Mouse (Mus musculus) cerebellum, adult 2 months (tissue): ENCODE measurements at regions not wholly inside any gene's neighbourhood (a gene's known extent, or its start where the extent isn't known, plus 50 kb on each side); places are given as distances from the start of the nearest gene placed in this dataset.

Experiments
- DNase-seq, 2 experiments: peaks; one replicate each; pipeline ENCODE4 v3.0.0; 2021
- H3K27ac ChIP-seq: fragments of 200-500 bp; 2 replicates; pipeline ENCODE4 v1.5.1; 2012; ENCODE audit warnings: low read length, control low read depth, inconsistent platforms; ENCODE audit not compliant: insufficient read depth
- H3K27me3 ChIP-seq: fragments of 200-500 bp; 2 replicates; pipeline ENCODE4 v1.6.1; 2012; ENCODE audit warnings: inconsistent platforms, mild to moderate bottlenecking, low read length, moderate library complexity; ENCODE audit not compliant: control insufficient read depth, insufficient read depth
- H3K4me1 ChIP-seq: fragments of 200-500 bp; 2 replicates; pipeline ENCODE4 v1.6.1; 2011; ENCODE audit warnings: low read length; ENCODE audit not compliant: control insufficient read depth, insufficient read depth
- H3K4me3 ChIP-seq: fragments of 200-500 bp; replicated peaks from 2 replicates; pipeline ENCODE3; 2011; ENCODE audit warnings: mild to moderate bottlenecking, low read depth, low read length, control low read depth; ENCODE audit not compliant: insufficient read depth
- CTCF ChIP-seq: fragments of 200-500 bp; IDR thresholded peaks from 2 replicates; pipeline ENCODE4 v1.5.1; 2011; ENCODE audit warnings: low read depth, mild to moderate bottlenecking, control low read depth, low read length, moderate library complexity, borderline replicate concordance; ENCODE audit not compliant: insufficient read depth
- POLR2A ChIP-seq: fragments of 200-500 bp; IDR thresholded peaks from 2 replicates; pipeline ENCODE4 v1.6.1; 2011; ENCODE audit warnings: low read length, control low read depth, borderline replicate concordance; ENCODE audit not compliant: insufficient read depth
- WGBS: fragments of 180-500 bp; shearing (Covaris S2); methylation state at CpG from one replicate; pipeline ENCODE4 v1.1.7; 2018; 5-methylcytosine and 5-hydroxymethylcytosine counted together

DNA sequence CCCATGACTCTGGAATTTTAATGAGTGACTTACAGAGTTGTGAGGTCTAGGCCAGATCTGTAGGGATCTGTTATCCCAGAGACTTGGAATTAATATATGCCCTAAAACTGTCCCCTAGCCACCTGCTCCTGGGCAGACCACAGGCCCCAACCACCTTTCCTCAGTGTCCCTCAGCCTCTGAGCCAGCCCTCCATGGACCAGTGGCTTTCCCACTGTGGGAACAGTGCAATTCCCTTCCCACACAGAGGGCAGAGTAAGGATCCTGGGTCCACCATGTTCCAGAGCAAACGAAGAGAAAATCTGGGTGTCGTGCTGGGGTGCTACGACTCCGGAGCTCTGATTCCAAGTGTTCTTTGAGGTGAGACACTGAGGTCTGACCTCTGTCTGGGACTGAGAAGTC lies 174.7 kb downstream of the Thbs2 start:
- TF ChIP-seq POLR2A (no peak), CTCF (no peak)
- Histone ChIP-seq H3K4me1 (no peaks in the 10 kb centered on the region), H3K27me3 (no peaks in the 10 kb centered on the region), H3K4me3 (no peak overlapping the region), H3K27ac (no peak overlapping the region)
- WGBS = 93% methylated on average over 4 of the region's 4 CpGs
- DNase-seq = no peak

- WGBS = 94% methylated on average over 12 of the region's 12 CpGs
- DNase-seq = no peak
- TF ChIP-seq CTCF = no peak
- TF ChIP-seq POLR2A = no peak
These were observed 175.8 kb downstream of the Thbs2 start for GRCm38 (mm10) chr17:14518216-14518615.

GRCm38 (mm10) chr17:14517368-14517767 lies 176.7 kb downstream of the Thbs2 start:
- no peak for DNase-seq
- H3K27ac ChIP-seq = no peak overlapping the region
- no peak overlapping the region for H3K4me3 ChIP-seq
- WGBS = 90% methylated on average over 5 of the region's 5 CpGs
- H3K27me3 ChIP-seq = no peaks in the 10 kb centered on the region
- TF ChIP-seq CTCF = no peak
- no peak for TF ChIP-seq POLR2A
- H3K4me1 ChIP-seq = no peaks in the 10 kb centered on the region

More at GRCm38 (mm10) chr17:14518216-14518615, 175.8 kb downstream of the Thbs2 start:
- H3K27ac ChIP-seq = no peak overlapping the region
- no peaks in the 10 kb centered on the region for H3K4me1 ChIP-seq
- no peaks in the 10 kb centered on the region for H3K27me3 ChIP-seq
- H3K4me3 ChIP-seq = no peak overlapping the region

- Histone ChIP-seq H3K4me1 (no peaks in the 10 kb centered on the region), H3K27ac (no peak overlapping the region), H3K4me3 (no peak overlapping the region), H3K27me3 (no peaks in the 10 kb centered on the region)
- 31% methylated on average over 8 of the region's 8 CpGs for WGBS
- no peak for TF ChIP-seq POLR2A
- TF ChIP-seq CTCF = peak; percentile 61
- peak; percentile 26 to 30 for DNase-seq
These were observed 177.9 kb downstream of the Thbs2 start for GRCm38 (mm10) chr17:14516097-14516496.

DNA sequence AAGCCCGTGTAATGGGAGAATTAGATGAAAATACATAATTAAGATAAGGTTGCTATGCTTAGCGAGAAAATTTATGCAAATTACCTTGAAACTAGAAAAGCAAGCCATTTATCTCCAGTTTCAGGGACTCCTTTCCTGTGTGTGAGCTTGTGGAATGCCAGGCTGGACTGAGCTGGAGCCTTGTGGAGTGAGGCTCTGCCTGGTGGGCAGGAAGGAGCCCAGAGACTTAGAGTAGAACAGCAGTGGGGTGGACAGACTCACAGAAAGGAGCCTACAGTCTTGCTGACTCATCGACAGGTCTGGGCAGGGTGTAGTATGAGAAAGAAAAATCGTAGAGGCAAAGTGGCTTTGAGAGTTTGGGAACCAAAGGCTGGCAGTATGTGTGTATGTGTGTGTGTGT lies 180.6 kb downstream of the Thbs2 start:
- DNase-seq = no peak
- 87% methylated on average over 4 of the region's 4 CpGs for WGBS
- Histone ChIP-seq H3K27me3 (no peaks in the 10 kb centered on the region), H3K4me3 (no peak overlapping the region), H3K4me1 (no peaks in the 10 kb centered on the region), H3K27ac (no peak overlapping the region)
- TF ChIP-seq CTCF (no peak), POLR2A (no peak)

DNA sequence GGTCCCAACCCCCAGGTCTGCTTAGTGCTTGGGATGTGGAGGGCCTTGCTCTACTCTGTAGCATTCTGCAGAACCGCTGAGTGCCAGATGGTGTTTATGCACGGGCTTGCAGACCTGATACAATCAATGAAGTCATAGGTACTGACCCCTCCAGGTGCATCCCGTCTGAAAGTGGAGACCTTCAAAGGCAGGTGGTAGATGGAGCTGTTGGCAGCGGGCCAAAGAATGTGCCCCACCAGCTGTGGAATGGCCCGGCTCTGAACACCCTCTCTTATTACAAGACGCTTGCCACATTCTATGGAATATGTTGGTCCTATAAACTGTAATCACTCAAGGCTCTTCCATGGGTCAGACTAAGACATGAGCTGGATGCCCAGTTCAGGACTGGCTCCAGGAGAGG lies 183.5 kb downstream of the Thbs2 start:
- WGBS = 44% methylated on average over 6 of the region's 6 CpGs
- TF ChIP-seq POLR2A (no peak), CTCF (no peak)
- Histone ChIP-seq H3K27me3 (no peaks in the 10 kb centered on the region), H3K4me3 (no peak overlapping the region), H3K27ac (no peak overlapping the region), H3K4me1 (no peaks in the 10 kb centered on the region)
- DNase-seq = no peak

- Histone ChIP-seq H3K27me3 (no peaks in the 10 kb centered on the region), H3K4me3 (no peak overlapping the region), H3K4me1 (no peaks in the 10 kb centered on the region), H3K27ac (no peak overlapping the region)
- TF ChIP-seq POLR2A (no peak), CTCF (no peak)
- 92% methylated on average over 3 of the region's 3 CpGs for WGBS
- DNase-seq = no peak
These were observed 186.9 kb downstream of the Thbs2 start for GRCm38 (mm10) chr17:14507111-14507510.

- no peak overlapping the region for H3K27ac ChIP-seq
- no peaks in the 10 kb centered on the region for H3K4me1 ChIP-seq
- no peak overlapping the region for H3K4me3 ChIP-seq
- no peak for DNase-seq
- TF ChIP-seq POLR2A = no peak
- no peak for TF ChIP-seq CTCF
- no peaks in the 10 kb centered on the region for H3K27me3 ChIP-seq
These were observed 187.9 kb downstream of the Thbs2 start for GRCm38 (mm10) chr17:14506123-14506522.
